Mouse (Mus musculus): Measurements from ENCODE around the gene Pole. TPM values are rescaled to one million over a fixed set of nuclear protein-coding genes. Genes with fewer than 3 reads are reported as not detected.

Gene Pole
- total RNA-seq, 1 experiment from 2014 or later: 69.1 TPM

Other genes starting within 250 kb of the Pole start
- 4.0 and 10.4 TPM in 2 replicates for gene Gm17655, start 213.8 kb upstream of the Pole start, total RNA-seq (2017)
- 3.0 and 4.6 TPM in 2 replicates for gene Gm35315, start 191.9 kb upstream of the Pole start, total RNA-seq (2017)
- gene Plcxd1, start 186.3 kb upstream of the Pole start, total RNA-seq (2017): 0.05 TPM in 1 of 2 replicates, not detected in the other
- gene Gtpbp6, start 178.1 kb upstream of the Pole start, total RNA-seq (2017): 15.7 and 18.0 TPM in 2 replicates
- gene Zfp605, start 176.2 kb upstream of the Pole start, total RNA-seq (2017): 11.7 and 16.1 TPM in 2 replicates
- gene Chfr, start 150.5 kb upstream of the Pole start, total RNA-seq (2017): 46.9 and 66.0 TPM in 2 replicates
- 23.5 and 35.6 TPM in 2 replicates for gene Golga3, start 109.6 kb upstream of the Pole start, total RNA-seq (2017)
- 55.2 and 75.7 TPM in 2 replicates for gene Ankle2, start 55.3 kb upstream of the Pole start, total RNA-seq (2017)
- 32.5 and 36.6 TPM in 2 replicates for gene Pgam5, start 16.4 kb upstream of the Pole start, total RNA-seq (2017)
- gene Pxmp2, start 120 bp upstream of the Pole start, total RNA-seq (2017): 6.2 and 8.7 TPM in 2 replicates
- gene P2rx2, start 56.9 kb downstream of the Pole start, total RNA-seq (2017): 0.05 TPM in 1 of 2 replicates, not detected in the other
- gene Lrcol1, start 58.4 kb downstream of the Pole start, total RNA-seq (2017): not detected in 2 replicates
- 6.7 and 13.9 TPM in 2 replicates for gene Fbrsl1, start 162.2 kb downstream of the Pole start, total RNA-seq (2017)